Mouse (Mus musculus): ENCODE measurements at regions not wholly inside any gene's neighbourhood (a gene's known extent, or its start where the extent isn't known, plus 50 kb on each side); places are given as distances from the start of the nearest gene placed in this dataset.

DNA sequence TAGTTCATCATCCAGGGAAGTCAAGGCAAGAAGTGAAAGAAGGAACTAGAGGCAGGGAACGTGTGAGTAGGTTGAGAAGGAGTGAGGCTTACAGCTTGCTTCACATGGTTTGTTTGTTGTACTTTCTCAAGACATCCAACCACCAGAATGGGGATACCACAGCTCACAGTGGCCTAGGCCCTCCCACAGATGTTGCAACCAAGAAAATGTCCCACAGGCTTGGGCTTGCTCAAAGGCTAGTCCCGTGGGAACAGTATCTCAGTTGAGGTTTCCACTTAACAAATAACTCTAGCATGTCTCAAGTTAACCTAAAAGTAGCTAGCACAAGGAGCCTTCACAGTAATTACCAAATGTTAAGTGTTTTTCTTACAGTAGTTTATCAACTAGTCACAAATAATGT, 323.2 kb downstream of the Atxn7l3b start:
- TF ChIP-seq ZKSCAN1 (IDR thresholded peaks at IDR 0.05; ENCODE audit: borderline replicate concordance, low read depth, low read length) (no peak), MAX (IDR thresholded peaks at IDR 0.05; ENCODE audit: low read length) (no peak), RCOR1 (conservative IDR thresholded peaks at IDR 0.05; ENCODE audit: low read depth, low read length) (no peak), UBTF (IDR thresholded peaks at IDR 0.05; ENCODE audit: low read depth, low read length) (no peak), MYC (IDR thresholded peaks at IDR 0.05; ENCODE audit: low read depth, low read length) (no peak), MAZ (IDR thresholded peaks at IDR 0.05; ENCODE audit: low read depth, low read length) (no peak), SIN3A (IDR thresholded peaks at IDR 0.05; ENCODE audit: low read length) (no peak), BHLHE40 (IDR thresholded peaks at IDR 0.05; ENCODE audit: low read depth, low read length) (no peak), KAT2A (IDR thresholded peaks at IDR 0.05; ENCODE audit: insufficient replicate concordance, low read length) (no peak), NELFE (IDR thresholded peaks at IDR 0.05; ENCODE audit: low read depth, low read length) (no peak), MAFK (IDR thresholded peaks at IDR 0.05; ENCODE audit: insufficient replicate concordance, low read length) (no peak), HCFC1 (IDR thresholded peaks at IDR 0.05; ENCODE audit: low read depth, low read length) (no peak), GABPA (IDR thresholded peaks at IDR 0.05; ENCODE audit: insufficient replicate concordance, low read depth, low read length) (no peak), MEF2A (IDR thresholded peaks at IDR 0.05; ENCODE audit: borderline replicate concordance, low read depth, low read length) (no peak), TBP (conservative IDR thresholded peaks at IDR 0.05; ENCODE audit: low read depth, low read length) (no peak), ZMIZ1 (IDR thresholded peaks at IDR 0.05; ENCODE audit: low read depth, low read length) (no peak), EP300 (IDR thresholded peaks at IDR 0.05; ENCODE audit: low read length) (no peak), POLR2AphosphoS2 (IDR thresholded peaks at IDR 0.05; ENCODE audit: low read depth, low read length) (no peak), TCF12 (IDR thresholded peaks at IDR 0.05; ENCODE audit: low read depth, low read length) (no peak)
- Histone ChIP-seq H3K27ac (ENCODE audit: insufficient read depth, low read depth) (no peak overlapping the region), H3K4me2 (ENCODE audit: insufficient read depth, low read depth, poor library complexity, severe bottlenecking) (no peak overlapping the region), H3K4me1 (ENCODE audit: control insufficient read depth in 1 of 2, insufficient read depth in 2 of 2) (peaks cover 0 to 18% of the 10 kb centered on the region in 2 experiments; a peak in 2 of 4 replicates), H3K79me2 (replicated peaks; ENCODE audit: control insufficient read depth, extremely low read depth, insufficient read depth, poor library complexity, severe bottlenecking) (no peaks in the 10 kb centered on the region), H3K9me3 (replicated peaks; ENCODE audit: low read length) (no peaks in the 10 kb centered on the region), H3K4me3 (replicated peaks in 1 of 3; ENCODE audit: low read depth in 2 of 3, low read length in 2 of 3, poor library complexity in 1 of 3) (no peak overlapping the region), H3K36me3 (replicated peaks in 1 of 2; ENCODE audit: control insufficient read depth in 1 of 2, insufficient read depth in 1 of 2, low read length in 1 of 2) (no peaks in the 10 kb centered on the region), H3K27me3 (replicated peaks) (no peaks in the 10 kb centered on the region), H3K9ac (ENCODE audit: insufficient read depth, low read depth) (no peak overlapping the region)
- in situ Hi-C loops (cut with MboI; ENCODE audit: low pct_ligation_motif_present, low pct_unique_long_range_greater_than_20kb, low sequenced_read_pairs): no loop called here
- DNase-seq (ENCODE audit: extremely low read depth): peak; percentile 45
- dilution Hi-C loops (cut with MboI; ENCODE audit: extremely low pct_ligation_motif_present, extremely low pct_unique_long_range_greater_than_20kb, low sequenced_read_pairs): no loop called here

DNA sequence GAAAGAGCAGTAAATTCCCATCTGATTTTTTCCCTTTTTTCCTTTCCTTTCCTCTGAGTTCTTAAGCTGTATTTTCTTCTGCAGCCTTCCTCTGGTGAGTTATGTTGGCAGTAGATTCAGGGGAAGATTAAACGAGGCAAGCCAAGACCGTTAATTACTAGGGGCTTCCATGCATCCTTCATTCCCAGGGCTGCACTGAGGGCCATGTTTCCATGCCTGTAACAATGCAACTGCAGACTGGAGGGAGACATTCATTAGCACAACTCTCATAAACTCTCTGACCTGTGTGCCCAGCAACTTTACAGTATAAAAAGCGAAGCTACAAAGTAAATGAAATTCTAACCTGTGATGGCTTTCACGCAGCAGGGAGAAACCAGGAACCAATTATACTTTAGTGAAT, 321.2 kb downstream of the Atxn7l3b start:
- no peak overlapping the region for H3K4me2 ChIP-seq (ENCODE audit: insufficient read depth, low read depth, poor library complexity, severe bottlenecking)
- DNase-seq (ENCODE audit: extremely low read depth): no peak
- H3K27ac ChIP-seq (ENCODE audit: insufficient read depth, low read depth): no peak overlapping the region
- TF ChIP-seq UBTF (IDR thresholded peaks at IDR 0.05; ENCODE audit: low read depth, low read length) (no peak), POLR2A (IDR thresholded peaks at IDR 0.05; ENCODE audit: low read depth, low read length) (no peak), HCFC1 (IDR thresholded peaks at IDR 0.05; ENCODE audit: low read depth, low read length) (no peak), TCF12 (IDR thresholded peaks at IDR 0.05; ENCODE audit: low read depth, low read length) (no peak), MEF2A (IDR thresholded peaks at IDR 0.05; ENCODE audit: borderline replicate concordance, low read depth, low read length) (no peak), MXI1 (IDR thresholded peaks at IDR 0.05; ENCODE audit: low read depth, low read length) (no peak), NRF1 (IDR thresholded peaks at IDR 0.05; ENCODE audit: low read depth, low read length) (no peak), ZNF384 (IDR thresholded peaks at IDR 0.05; ENCODE audit: low read depth, low read length) (no peak), MAZ (IDR thresholded peaks at IDR 0.05; ENCODE audit: low read depth, low read length) (no peak), BHLHE40 (IDR thresholded peaks at IDR 0.05; ENCODE audit: low read depth, low read length) (no peak), JUND (conservative IDR thresholded peaks at IDR 0.05; ENCODE audit: low read depth, low read length) (no peak), PAX5 (IDR thresholded peaks at IDR 0.05; ENCODE audit: low read length) (no peak), ETS1 (conservative IDR thresholded peaks at IDR 0.05; ENCODE audit: low read depth, low read length) (no peak), MYC (IDR thresholded peaks at IDR 0.05; ENCODE audit: low read depth, low read length) (no peak), E2F4 (IDR thresholded peaks at IDR 0.05; ENCODE audit: insufficient replicate concordance, low read depth, low read length) (no peak), TBP (conservative IDR thresholded peaks at IDR 0.05; ENCODE audit: low read depth, low read length) (no peak), USF1 (IDR thresholded peaks at IDR 0.05; ENCODE audit: low read depth, low read length) (no peak), SMC3 (IDR thresholded peaks at IDR 0.05; ENCODE audit: low read depth, low read length) (no peak), CTCF (conservative IDR thresholded peaks at IDR 0.05 in 1 of 2, IDR thresholded peaks at IDR 0.05 in 1 of 2; ENCODE audit: low read depth in 2 of 2, low read length in 2 of 2) (no peak), NELFE (IDR thresholded peaks at IDR 0.05; ENCODE audit: low read depth, low read length) (no peak)
- no peaks in the 10 kb centered on the region for H3K27me3 ChIP-seq (replicated peaks)
- no peaks in the 10 kb centered on the region for H3K9me3 ChIP-seq (replicated peaks; ENCODE audit: low read length)
- H3K4me3 ChIP-seq (replicated peaks in 1 of 3; ENCODE audit: low read depth in 2 of 3, low read length in 2 of 3, poor library complexity in 1 of 3): no peak overlapping the region
- in situ Hi-C loops (cut with MboI; ENCODE audit: low pct_ligation_motif_present, low pct_unique_long_range_greater_than_20kb, low sequenced_read_pairs) (no loop called here), dilution Hi-C loops (cut with MboI; ENCODE audit: extremely low pct_ligation_motif_present, extremely low pct_unique_long_range_greater_than_20kb, low sequenced_read_pairs) (no loop called here)
- H3K79me2 ChIP-seq (replicated peaks; ENCODE audit: control insufficient read depth, extremely low read depth, insufficient read depth, poor library complexity, severe bottlenecking): no peaks in the 10 kb centered on the region
- H3K36me3 ChIP-seq (replicated peaks in 1 of 2; ENCODE audit: control insufficient read depth in 1 of 2, insufficient read depth in 1 of 2, low read length in 1 of 2): no peaks in the 10 kb centered on the region
- H3K9ac ChIP-seq (ENCODE audit: insufficient read depth, low read depth): no peak overlapping the region
- peaks cover 2 to 18% of the 10 kb centered on the region in 2 experiments; a peak in 3 of 4 replicates for H3K4me1 ChIP-seq (ENCODE audit: control insufficient read depth in 1 of 2, insufficient read depth in 2 of 2)
